Mouse (Mus musculus) yolk sac, embryonic 10.5 days (tissue): ENCODE data around the gene Vmn1r50.
"Not testable (repeated sequence)": the region's sequence is repeated elsewhere in the genome, so short reads cannot be mapped to it uniquely, and the experiment has no call there.

Experiments used
- DNase-seq: peaks from one replicate; pipeline ENCODE4 v3.0.0-alpha.2; 2017; ENCODE audit warnings: low spot score

The Vmn1r50 gene

GRCm38 (mm10) chr6:90101130-90101529 lies at the start of gene Vmn1r50:
Gene Vmn1r50, plus strand, starts transcription at chr6:90101430.
- no peak for DNase-seq

GRCm38 (mm10) chr6:90078406-90078805 lies 22.8 kb upstream of the Vmn1r50 start, which contains the start of gene Vmn1r49:
Gene Vmn1r49, minus strand, starts transcription at chr6:90078506.
- DNase-seq: no peak

- no peak for DNase-seq
These were observed 664 bp upstream of the Vmn1r50 start for GRCm38 (mm10) chr6:90100566-90100965.

GRCm38 (mm10) chr6:90122296-90122695 lies 21.1 kb downstream of the Vmn1r50 start, which contains the start of gene Vmn1r51:
Gene Vmn1r51, plus strand, starts transcription at chr6:90122596.
- not testable (repeated sequence) for DNase-seq
